Mouse (Mus musculus) adrenal gland, adult 8-10 months (tissue): ENCODE measurements around the gene Tomm20. TPM values are rescaled to one million over a fixed set of nuclear protein-coding genes. Genes with fewer than 3 reads are reported as not detected.
"Not testable (repeated sequence)": the region's sequence is repeated elsewhere in the genome, so short reads cannot be mapped to it uniquely, and the experiment has no call there.

Experiments used
- DNase-seq: peaks from one replicate; pipeline ENCODE4 v3.0.0; 2022
- total RNA-seq, 4 experiments: library from RNA; stranded (reverse); gene quantifications; 2 replicates each; pipeline ENCODE4 v1.2.4; 2022

The Tomm20 gene
- total RNA-seq, 4 experiments from 2014 or later: 133 to 185 (median 152) TPM

GRCm38 (mm10) chr8:126883752-126884151, 61.9 kb downstream of the Tomm20 start:
- no peak for DNase-seq

DNA sequence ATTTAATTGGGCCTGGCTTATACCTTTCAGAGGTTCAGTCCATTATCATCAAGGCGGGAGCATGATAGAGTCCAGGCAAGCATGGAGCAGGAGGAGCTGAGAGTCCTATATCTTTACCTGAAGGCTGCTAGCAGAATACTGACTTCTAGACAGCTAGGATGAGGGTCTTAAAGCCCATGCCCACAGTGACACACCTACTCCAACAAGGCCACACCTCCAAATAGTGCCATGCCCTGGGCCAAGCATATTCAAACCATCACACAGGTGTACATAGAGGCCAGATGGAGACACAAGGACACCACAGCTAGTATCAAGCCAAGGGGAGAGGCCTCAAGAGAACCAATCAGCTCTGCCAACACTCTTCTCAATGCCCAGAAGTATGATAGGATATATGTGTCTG, 63.1 kb downstream of the Tomm20 start:
- not testable (repeated sequence) for DNase-seq

DNA sequence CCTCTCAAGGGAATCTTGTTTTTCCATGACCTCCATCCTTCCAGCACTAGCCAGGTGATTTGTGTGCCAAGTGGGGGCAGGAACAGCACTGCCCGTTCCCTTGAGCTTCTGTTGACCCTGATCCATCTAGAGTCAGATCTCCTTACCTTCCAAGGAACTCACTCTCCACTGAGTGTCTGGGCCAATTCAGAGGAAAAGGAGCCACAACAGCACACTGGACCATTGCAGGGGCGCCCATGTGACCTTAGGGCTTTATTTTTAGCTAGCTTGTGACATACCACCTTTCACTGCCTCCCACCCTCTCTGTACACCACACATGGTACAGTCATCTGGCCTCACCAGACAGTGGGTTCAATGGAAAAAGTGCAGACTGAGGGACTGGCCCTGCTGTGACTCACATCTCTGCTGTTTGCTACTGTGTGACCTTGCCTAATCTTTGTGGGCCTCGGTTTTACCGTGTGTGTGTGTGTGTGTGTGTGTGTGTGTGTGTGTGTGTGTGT, 64.0 kb downstream of the Tomm20 start:
- peak; percentile 83 for DNase-seq

Other genes with a start within 250 kb of the Tomm20 start
- 10 to 100 TPM; 13.0 to 17.9 (median 14.1) TPM for gene Rbm34, start 25.2 kb upstream of the Tomm20 start, total RNA-seq
- 10 to 100 TPM; 43.6 to 52.4 (median 45.8) TPM for gene Pard3, start 118.0 kb upstream of the Tomm20 start, total RNA-seq